Mouse (Mus musculus): ENCODE measurements around the gene 4931428F04Rik.

4931428F04Rik gene

DNA sequence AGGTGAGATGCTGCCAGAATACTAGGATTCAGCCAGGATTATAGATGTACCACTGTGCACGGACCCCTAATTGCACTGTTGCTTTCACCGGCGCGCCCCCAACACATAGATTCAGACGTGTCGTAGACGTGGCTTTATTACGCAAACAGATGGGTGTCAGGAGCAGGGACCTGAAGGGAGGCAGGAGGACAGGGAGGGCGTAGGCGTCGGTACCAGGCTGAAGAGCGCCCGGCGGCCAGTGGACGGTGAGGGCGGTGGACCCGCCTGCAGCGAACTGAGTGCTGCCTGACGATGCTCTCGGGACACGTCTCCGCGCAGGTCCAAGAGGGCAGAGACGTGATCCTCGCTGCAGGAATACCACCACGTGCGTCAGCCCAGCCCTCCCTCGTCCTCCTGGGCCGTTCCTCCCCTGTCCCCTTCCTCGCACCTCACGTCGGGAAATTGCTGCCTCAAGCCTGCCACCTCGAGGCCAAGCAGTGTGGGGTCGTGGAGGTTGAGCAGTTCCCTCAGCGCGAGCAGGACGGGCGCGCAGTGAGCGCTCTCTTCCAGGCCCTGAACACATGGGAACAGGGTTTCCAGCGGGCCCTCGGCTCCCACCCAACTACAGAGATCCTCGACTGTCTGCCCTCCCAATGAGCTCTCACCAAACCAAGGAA is at the start of gene 4931428F04Rik:
Gene 4931428F04Rik, minus strand, starts transcription at position 60 of the 656 bp plus-strand sequence.
- peak; percentile 64 to 75 for DNase-seq

DNA sequence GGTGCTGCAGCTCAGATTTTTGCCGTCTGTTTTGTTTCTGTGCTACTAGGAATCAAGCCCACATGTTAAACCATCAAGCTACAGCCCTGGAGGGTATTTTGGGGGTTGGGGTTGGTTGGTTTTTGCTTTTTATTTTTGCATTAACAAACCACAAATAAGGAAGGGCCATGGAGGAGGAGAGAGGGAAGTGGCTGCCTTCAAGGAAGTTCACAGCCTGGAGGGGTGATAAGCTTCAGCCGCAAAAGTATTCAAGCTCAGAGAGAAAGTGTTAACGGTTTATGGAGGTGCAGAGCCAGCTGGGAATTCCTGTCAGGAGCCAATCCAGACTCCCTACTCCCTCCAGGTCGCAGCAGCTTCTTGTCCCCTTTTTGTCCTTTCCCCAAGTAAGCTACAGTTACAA is 49.3 kb upstream of the 4931428F04Rik start:
- DNase-seq: no peak

DNA sequence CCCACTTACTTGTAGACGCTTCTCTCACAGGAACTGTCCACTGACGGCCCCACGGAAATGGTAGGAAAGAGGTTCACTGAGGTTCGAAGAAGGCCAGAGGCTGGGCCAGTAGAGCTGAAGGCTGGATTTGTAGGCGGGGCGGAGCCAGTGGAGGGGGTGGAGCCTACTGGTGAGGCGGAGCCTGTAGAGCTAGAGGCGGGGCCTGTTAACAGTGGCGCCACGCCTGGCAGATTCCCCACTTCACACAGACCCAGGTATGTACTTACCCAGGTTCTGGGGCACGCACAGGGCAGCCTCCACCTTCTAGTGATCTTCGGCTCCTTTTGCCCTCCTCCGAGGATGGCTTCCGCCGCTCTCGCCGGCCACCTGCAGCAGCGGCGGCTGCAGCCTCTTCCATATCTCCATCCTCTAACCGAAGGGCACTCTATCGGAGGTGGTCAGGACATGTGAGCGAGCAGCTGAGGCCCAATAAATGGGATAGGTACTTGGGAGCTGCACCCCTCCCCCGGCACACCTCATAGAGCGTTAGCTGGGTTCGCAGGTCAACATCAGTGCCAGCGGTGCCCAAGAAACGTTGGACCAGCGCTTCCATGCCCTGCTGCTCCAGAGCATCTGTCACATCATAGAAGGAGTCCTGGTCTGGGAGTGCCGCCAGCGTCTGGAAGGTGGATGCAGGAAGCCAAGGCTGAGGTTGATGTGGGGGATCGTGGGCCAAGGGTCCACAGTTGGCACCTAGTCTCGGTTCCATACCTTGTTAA is 46.9 kb upstream of the 4931428F04Rik start:
- DNase-seq: peak; percentile 47 to 60

DNA sequence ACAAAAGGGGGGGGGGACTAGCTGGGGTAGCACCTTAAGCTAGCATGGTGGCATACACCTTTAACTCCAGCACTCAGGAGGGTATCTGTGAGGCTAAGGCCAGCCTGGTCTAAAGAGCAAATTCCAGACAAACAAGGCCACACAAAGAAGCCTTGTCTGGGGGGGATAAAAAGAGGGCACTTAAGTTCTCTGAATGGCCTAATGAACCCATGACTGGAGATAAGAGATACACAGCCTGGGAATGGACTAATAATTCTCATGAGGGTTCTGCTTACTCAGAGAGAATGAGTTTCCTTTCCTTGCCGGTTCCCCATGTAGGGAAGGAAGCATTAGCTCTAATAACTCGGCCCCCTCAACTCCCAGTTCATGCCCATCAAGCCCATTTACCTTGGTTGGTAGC is 42.9 kb upstream of the 4931428F04Rik start:
- DNase-seq: no peak

- DNase-seq: no peak
Measured at GRCm38 (mm10) chr8:105331931-105332330, 42.3 kb upstream of the 4931428F04Rik start.

DNA sequence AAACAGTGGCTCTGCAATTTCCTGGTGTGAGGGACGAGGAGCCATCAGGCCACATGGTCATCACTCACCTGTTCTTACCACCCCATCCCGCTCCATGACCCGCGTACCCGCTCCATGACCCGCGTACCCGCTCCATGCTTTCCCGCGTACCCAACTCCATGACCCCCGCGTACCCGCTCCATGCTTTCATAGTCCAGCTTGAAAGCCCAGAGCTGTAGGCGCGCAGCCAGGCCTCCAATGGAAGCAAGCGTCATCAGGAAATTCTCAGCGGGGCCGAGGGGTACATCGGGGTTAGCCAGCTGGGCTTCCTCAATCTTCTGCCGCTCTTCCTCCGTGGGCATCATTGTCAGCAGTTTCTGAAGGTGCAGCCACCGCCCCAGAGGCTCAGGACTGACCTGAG is 41.8 kb upstream of the 4931428F04Rik start:
- no peak for DNase-seq

GRCm38 (mm10) chr8:105330325-105330724 is 40.7 kb upstream of the 4931428F04Rik start:
- peak in 1 of 2 experiments; percentile 12 for DNase-seq

- DNase-seq: peak in 1 of 2 experiments; percentile 15
Measured at GRCm38 (mm10) chr8:105326968-105327367, 37.3 kb upstream of the 4931428F04Rik start.

GRCm38 (mm10) chr8:105326141-105326672 is 36.5 kb upstream of the 4931428F04Rik start, which contains the start of the genes Lrrc29 and Tmem208:
TSS of gene Lrrc29 (minus strand) at chr8:105326278.
TSS of gene Tmem208 (plus strand) at chr8:105326354.
- peak; percentile 98 to 99 for DNase-seq

GRCm38 (mm10) chr8:105325641-105326093 is 36.0 kb upstream of the 4931428F04Rik start:
- peak; percentile 52 to 58 for DNase-seq

DNA sequence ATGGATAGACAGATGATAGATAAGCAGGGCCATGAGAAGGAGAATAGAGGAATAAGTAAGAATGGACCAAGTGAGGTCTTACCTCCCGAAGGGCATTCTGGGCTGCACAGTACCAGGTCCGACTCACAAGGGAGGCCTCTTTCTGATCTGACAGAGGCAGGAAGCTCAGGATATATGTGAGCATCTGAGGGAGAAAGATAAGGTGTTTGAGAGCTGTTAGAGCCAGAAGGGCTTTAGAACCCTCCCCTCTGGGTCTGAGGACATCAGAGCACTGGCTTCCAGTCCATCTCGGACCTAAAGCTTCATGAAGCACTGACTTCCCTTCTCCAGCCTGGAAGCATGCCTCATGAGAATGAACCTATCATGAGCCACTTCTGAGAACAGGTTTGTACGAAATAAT is 33.5 kb upstream of the 4931428F04Rik start:
- DNase-seq: no peak

DNA sequence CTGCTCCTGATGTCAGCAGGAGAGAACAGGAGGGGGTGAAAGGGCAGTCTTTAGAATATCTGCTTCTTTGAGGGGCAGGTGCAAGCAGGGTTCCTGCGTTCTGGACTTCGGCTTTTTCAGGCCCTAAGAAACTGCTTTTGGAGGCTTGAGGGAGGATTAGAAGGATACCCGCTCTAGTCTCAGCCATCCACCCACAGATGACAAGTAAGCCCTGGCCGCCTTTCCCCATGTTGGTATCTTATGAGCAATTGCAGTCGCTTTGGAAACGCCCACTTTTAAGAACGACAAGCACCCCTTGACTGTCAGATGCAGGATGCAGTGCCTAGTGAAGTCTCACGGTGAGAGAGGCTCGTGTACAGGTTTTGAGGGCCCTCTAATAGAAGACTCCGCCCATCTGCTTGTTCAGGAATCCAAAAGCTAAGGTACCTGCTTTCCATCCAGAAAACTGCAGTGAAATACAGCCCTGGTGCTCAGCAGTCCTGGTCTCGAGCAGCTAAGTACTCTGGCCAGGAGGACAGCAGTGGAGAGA is 29.1 kb upstream of the 4931428F04Rik start:
- DNase-seq: no peak

- no peak for DNase-seq
Measured at GRCm38 (mm10) chr8:105317941-105318340, 28.3 kb upstream of the 4931428F04Rik start.

GRCm38 (mm10) chr8:105315073-105315769 is 25.6 kb upstream of the 4931428F04Rik start:
- peak in 1 of 2 experiments; percentile 6 for DNase-seq

GRCm38 (mm10) chr8:105313622-105314402 is 24.1 kb upstream of the 4931428F04Rik start:
- no peak for DNase-seq

- DNase-seq: no peak
Measured at GRCm38 (mm10) chr8:105312891-105313481, 23.3 kb upstream of the 4931428F04Rik start.

DNA sequence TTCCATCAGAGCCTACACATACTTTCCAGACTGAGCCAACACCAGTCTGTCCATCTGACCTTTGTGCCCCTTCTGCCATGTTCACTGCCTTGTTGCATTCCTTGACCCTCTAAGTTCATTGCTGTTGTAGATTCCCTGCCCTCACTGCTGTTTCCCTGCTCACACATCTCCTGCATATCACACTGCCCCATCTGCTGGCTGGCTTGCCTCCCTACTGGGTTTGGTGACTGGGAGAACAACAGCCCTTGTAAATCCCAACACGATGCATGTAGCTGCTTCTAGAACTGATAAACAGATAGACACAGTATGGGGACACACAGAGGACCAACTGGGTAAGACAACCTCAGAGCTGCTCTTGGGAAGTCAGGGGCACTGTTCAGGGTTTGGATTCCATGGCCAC is 22.1 kb upstream of the 4931428F04Rik start:
- DNase-seq: no peak

DNA sequence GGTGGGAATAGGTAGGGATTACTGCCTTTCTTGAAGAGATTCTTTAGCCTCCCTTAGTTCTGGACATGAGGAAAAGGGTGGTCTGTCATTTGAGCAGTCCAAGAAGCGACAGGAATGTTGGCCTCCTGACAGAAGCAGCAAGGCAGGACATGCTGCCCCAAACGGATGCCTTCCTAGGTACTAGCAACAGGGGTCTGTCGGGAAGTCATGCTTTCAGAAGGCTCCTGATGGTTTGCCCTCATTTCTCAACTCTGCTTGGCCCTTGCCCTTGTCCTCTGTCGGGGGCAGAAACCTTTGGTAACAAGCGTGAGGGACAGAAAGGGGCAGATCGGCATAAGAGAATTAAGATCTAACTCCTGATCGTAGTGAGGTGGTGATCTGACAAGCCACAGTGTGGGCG is 20.5 kb upstream of the 4931428F04Rik start:
- DNase-seq: no peak

- no peak for DNase-seq
Measured at GRCm38 (mm10) chr8:105309142-105309847, 19.6 kb upstream of the 4931428F04Rik start.

GRCm38 (mm10) chr8:105308428-105308827 is 18.8 kb upstream of the 4931428F04Rik start:
- no peak for DNase-seq

DNA sequence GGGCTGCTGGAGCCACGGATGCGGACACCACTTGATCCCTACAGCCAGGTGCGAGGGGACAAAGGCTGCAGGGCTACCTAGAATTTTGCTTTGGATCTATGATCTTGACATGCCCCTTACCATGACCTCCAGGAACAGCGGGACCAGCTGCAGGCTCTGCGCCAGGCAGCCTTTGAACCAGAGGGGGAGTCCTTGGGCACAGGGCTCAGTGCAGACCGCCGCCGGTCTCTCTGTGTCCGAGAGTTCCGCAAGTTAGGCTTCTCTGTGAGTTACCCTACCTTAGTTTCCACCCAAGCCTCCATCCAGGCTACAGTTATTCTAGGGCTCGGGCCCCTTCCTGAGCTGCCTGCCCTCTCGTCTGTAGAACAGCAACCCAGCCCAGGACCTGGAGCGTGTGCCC is 18.0 kb upstream of the 4931428F04Rik start:
- DNase-seq: no peak
